Mouse (Mus musculus): ENCODE measurements around the gene Kcnk13.

GRCm38 (mm10) chr12:99923131-99923606 lies 41.1 kb upstream of the Kcnk13 start:
- TF ChIP-seq CTCF (IDR thresholded peaks at IDR 0.05; ENCODE audit: borderline replicate concordance, extremely low read depth, insufficient read depth, insufficient read length) (no peak), POLR2A (IDR thresholded peaks at IDR 0.05; ENCODE audit: borderline replicate concordance, extremely low read depth, insufficient read depth, insufficient read length, poor library complexity, severe bottlenecking) (no peak)
